Mouse (Mus musculus): Measurements from ENCODE around the gene Camkk1. TPM values are rescaled to one million over a fixed set of nuclear protein-coding genes. Genes with fewer than 3 reads are reported as not detected.

Camkk1 gene
- polyA plus RNA-seq, 1 experiment from 2014 or later = 0.90 TPM

GRCm38 (mm10) chr11:72997529-72998326, 21.1 kb upstream of the Camkk1 start:
- no peak overlapping the region for H3K4me2 ChIP-seq
- H3K27me3 ChIP-seq = no peaks in the 10 kb centered on the region
- 35% methylated on average over 13 of the region's 13 CpGs for WGBS (ENCODE audit: insufficient replicate concordance)
- no peak overlapping the region for H3K4me3 ChIP-seq (replicated peaks)
- no peak overlapping the region for H3K27ac ChIP-seq
- no peaks in the 10 kb centered on the region for H3K36me3 ChIP-seq
- DNase-seq (no peak), ATAC-seq (ENCODE audit: low read depth) (no peak)
- H3K9me3 ChIP-seq (replicated peaks) = no peaks in the 10 kb centered on the region
- peaks cover 33% of the 10 kb centered on the region for H3K4me1 ChIP-seq (replicated peaks)
- H3K9ac ChIP-seq = no peak overlapping the region

GRCm38 (mm10) chr11:72998771-72999170, 20.0 kb upstream of the Camkk1 start, which contains the start of gene P2rx1:
Gene P2rx1, plus strand, starts transcription at chr11:72999103.
- H3K4me1 ChIP-seq (replicated peaks) = peaks cover 22% of the 10 kb centered on the region
- peak within 1 kb of the TSS; percentile 33; the same call in 1 of the 2 replicates for H3K9ac ChIP-seq
- H3K4me2 ChIP-seq = peak within 1 kb of the TSS; percentile 51
- H3K36me3 ChIP-seq = no peaks in the 10 kb centered on the region
- H3K4me3 ChIP-seq (replicated peaks) = peak within 1 kb of the TSS; percentile 32
- peak; percentile 37 for DNase-seq
- whole genome bisulfite sequencing (ENCODE audit: insufficient replicate concordance) = 11% methylated on average over 8 of the region's 8 CpGs
- peak within 1 kb of the TSS; percentile 47; the same call in 1 of the 2 replicates for H3K27ac ChIP-seq
- H3K9me3 ChIP-seq (replicated peaks) = no peaks in the 10 kb centered on the region
- ATAC-seq (ENCODE audit: low read depth) = peak; percentile 65
- H3K27me3 ChIP-seq = no peaks in the 10 kb centered on the region

- Histone ChIP-seq H3K4me2 (peak overlapping the region; percentile 16; the same call in 1 of the 2 replicates), H3K9me3 (replicated peaks) (no peaks in the 10 kb centered on the region), H3K27me3 (no peaks in the 10 kb centered on the region), H3K4me1 (replicated peaks) (peaks cover 22% of the 10 kb centered on the region), H3K36me3 (no peaks in the 10 kb centered on the region), H3K27ac (no peak overlapping the region), H3K9ac (no peak overlapping the region), H3K4me3 (replicated peaks) (no peak overlapping the region)
- ATAC-seq (ENCODE audit: low read depth) (peak; percentile 30; the same call in 1 of the 2 replicates), DNase-seq (peak; percentile 42)
- WGBS (ENCODE audit: insufficient replicate concordance) = 7% methylated on average over 6 of the region's 6 CpGs
Measured at GRCm38 (mm10) chr11:73001029-73001428, 17.8 kb upstream of the Camkk1 start.

- no peaks in the 10 kb centered on the region for H3K9me3 ChIP-seq (replicated peaks)
- H3K4me2 ChIP-seq = no peak overlapping the region
- H3K27ac ChIP-seq = no peak overlapping the region
- WGBS (ENCODE audit: insufficient replicate concordance) = 10% methylated on average over 2 of the region's 2 CpGs
- no peak overlapping the region for H3K9ac ChIP-seq
- H3K4me1 ChIP-seq (replicated peaks) = no peaks in the 10 kb centered on the region
- H3K36me3 ChIP-seq = no peaks in the 10 kb centered on the region
- DNase-seq = no peak
- 0 out of 2 replicates have a peak, but pooled peaks have one; percentile 39 for ATAC-seq (ENCODE audit: low read depth)
- H3K27me3 ChIP-seq = no peaks in the 10 kb centered on the region
- H3K4me3 ChIP-seq (replicated peaks) = no peak overlapping the region
Measured at GRCm38 (mm10) chr11:73006377-73006776, 12.4 kb upstream of the Camkk1 start.

GRCm38 (mm10) chr11:73007113-73007512, 11.7 kb upstream of the Camkk1 start:
- Histone ChIP-seq H3K9ac (no peak overlapping the region), H3K9me3 (replicated peaks) (no peaks in the 10 kb centered on the region), H3K4me3 (replicated peaks) (no peak overlapping the region), H3K4me1 (replicated peaks) (no peaks in the 10 kb centered on the region), H3K27me3 (no peaks in the 10 kb centered on the region), H3K4me2 (no peak overlapping the region), H3K36me3 (no peaks in the 10 kb centered on the region), H3K27ac (no peak overlapping the region)
- DNase-seq (no peak), ATAC-seq (ENCODE audit: low read depth) (no peak)
- WGBS (ENCODE audit: insufficient replicate concordance) = 63% methylated on average over 3 of the region's 3 CpGs

GRCm38 (mm10) chr11:73007698-73008481, 10.9 kb upstream of the Camkk1 start:
- Histone ChIP-seq H3K9me3 (replicated peaks) (no peaks in the 10 kb centered on the region), H3K27me3 (no peaks in the 10 kb centered on the region), H3K9ac (no peak overlapping the region), H3K4me2 (no peak overlapping the region), H3K4me3 (replicated peaks) (no peak overlapping the region), H3K27ac (no peak overlapping the region), H3K36me3 (no peaks in the 10 kb centered on the region), H3K4me1 (replicated peaks) (no peaks in the 10 kb centered on the region)
- WGBS (ENCODE audit: insufficient replicate concordance) = 55% methylated on average over 11 of the region's 11 CpGs
- ATAC-seq (ENCODE audit: low read depth) (no peak), DNase-seq (no peak)

- ATAC-seq (ENCODE audit: low read depth) (no peak), DNase-seq (no peak)
- Histone ChIP-seq H3K4me3 (replicated peaks) (no peak overlapping the region), H3K27ac (no peak overlapping the region), H3K4me2 (no peak overlapping the region), H3K9ac (no peak overlapping the region), H3K36me3 (no peaks in the 10 kb centered on the region), H3K9me3 (replicated peaks) (no peaks in the 10 kb centered on the region), H3K4me1 (replicated peaks) (no peaks in the 10 kb centered on the region), H3K27me3 (no peaks in the 10 kb centered on the region)
- 59% methylated on average over 2 of the region's 2 CpGs for WGBS (ENCODE audit: insufficient replicate concordance)
Measured at GRCm38 (mm10) chr11:73008826-73009225, 10.0 kb upstream of the Camkk1 start.

- no peak overlapping the region for H3K27ac ChIP-seq
- no peak overlapping the region for H3K4me3 ChIP-seq (replicated peaks)
- 71% methylated on average over 13 of the region's 13 CpGs for WGBS (ENCODE audit: insufficient replicate concordance)
- DNase-seq = no peak
- H3K9ac ChIP-seq = no peak overlapping the region
- ATAC-seq (ENCODE audit: low read depth) = no peak
- no peaks in the 10 kb centered on the region for H3K27me3 ChIP-seq
- H3K9me3 ChIP-seq (replicated peaks) = no peaks in the 10 kb centered on the region
- no peaks in the 10 kb centered on the region for H3K4me1 ChIP-seq (replicated peaks)
- no peaks in the 10 kb centered on the region for H3K36me3 ChIP-seq
- no peak overlapping the region for H3K4me2 ChIP-seq
Measured at GRCm38 (mm10) chr11:73009531-73010274, 9.1 kb upstream of the Camkk1 start.

- H3K27me3 ChIP-seq = peaks cover 33% of the 10 kb centered on the region
- WGBS (ENCODE audit: insufficient replicate concordance) = 66% methylated on average over 5 of the region's 5 CpGs
- H3K36me3 ChIP-seq = no peaks in the 10 kb centered on the region
- ATAC-seq (ENCODE audit: low read depth) (no peak), DNase-seq (no peak)
- no peak overlapping the region for H3K4me2 ChIP-seq
- no peaks in the 10 kb centered on the region for H3K9me3 ChIP-seq (replicated peaks)
- H3K27ac ChIP-seq = no peak overlapping the region
- H3K4me1 ChIP-seq (replicated peaks) = peaks cover 8% of the 10 kb centered on the region
- H3K9ac ChIP-seq = no peak overlapping the region
- no peak overlapping the region for H3K4me3 ChIP-seq (replicated peaks)
Measured at GRCm38 (mm10) chr11:73013981-73014380, 4.8 kb upstream of the Camkk1 start.

- Histone ChIP-seq H3K4me3 (replicated peaks) (no peak overlapping the region), H3K27ac (no peak overlapping the region), H3K27me3 (peaks cover 42% of the 10 kb centered on the region), H3K36me3 (no peaks in the 10 kb centered on the region), H3K9ac (no peak overlapping the region), H3K4me1 (replicated peaks) (peaks cover 15% of the 10 kb centered on the region), H3K4me2 (no peak overlapping the region), H3K9me3 (replicated peaks) (no peaks in the 10 kb centered on the region)
- 79% methylated on average over 4 of the region's 4 CpGs for WGBS (ENCODE audit: insufficient replicate concordance)
- DNase-seq (no peak), ATAC-seq (ENCODE audit: low read depth) (no peak)
Measured at GRCm38 (mm10) chr11:73014831-73015344, 3.9 kb upstream of the Camkk1 start.

All from liver, embryonic 13.5 days (tissue).